Mouse (Mus musculus) granulocyte monocyte progenitor cell, adult 5-6 weeks (primary cell): ENCODE results near the gene Slc25a39. TPM values are rescaled to one million over a fixed set of nuclear protein-coding genes. Genes with fewer than 3 reads are reported as not detected.

Source experiments
- ATAC-seq: replicated peaks from 2 replicates; pipeline ENCODE4 v1.8.0; 2016; ENCODE audit warnings: mild to moderate bottlenecking, moderate TSS enrichment, inconsistent platforms; ENCODE audit not compliant: poor library complexity, severe bottlenecking
- total RNA-seq, 2 experiments: library from RNA; stranded (forward) in 1 of 2; stranded (reverse) in 1 of 2; fragments of 200-712, 200-1000 nt in 1 of 2; fragments of >200 nt in 1 of 2; fragmentation: Nextera tagmentation in 1 of 2; gene quantifications; 2 replicates each; pipeline ENCODE4 v1.2.3; 2014 to 2017

Gene Slc25a39
- total RNA-seq, 2 experiments from 2014 or later, result 51.4 to 99.0 TPM

- ATAC-seq, result no peak
These were observed 52.2 kb downstream of the Slc25a39 start for GRCm38 (mm10) chr11:102355501-102355900.

- no peak for ATAC-seq
These were observed 54.7 kb downstream of the Slc25a39 start for GRCm38 (mm10) chr11:102353021-102353431.

Other genes starting within 250 kb of the Slc25a39 start
- gene Lsm12, start 222.7 kb downstream of the Slc25a39 start, total RNA-seq (2014; fragmentation: Nextera tagmentation), result 109 and 123 TPM in 2 replicates
- 67.6 and 77.7 TPM in 2 replicates for gene Lsm12, start 222.7 kb downstream of the Slc25a39 start, total RNA-seq (2017)
- gene G6pc3, start 218.3 kb downstream of the Slc25a39 start, total RNA-seq (2014; fragmentation: Nextera tagmentation), result 144 TPM in 2 replicates
- 61.1 and 61.6 TPM in 2 replicates for gene G6pc3, start 218.3 kb downstream of the Slc25a39 start, total RNA-seq (2017)
- 28.5 and 33.5 TPM in 2 replicates for gene Hdac5, start 177.8 kb downstream of the Slc25a39 start, total RNA-seq (2014; fragmentation: Nextera tagmentation)
- 15.8 and 26.3 TPM in 2 replicates for gene Hdac5, start 177.8 kb downstream of the Slc25a39 start, total RNA-seq (2017)
- 26.7 and 28.6 TPM in 2 replicates for gene BC030867, start 159.1 kb downstream of the Slc25a39 start, total RNA-seq (2014; fragmentation: Nextera tagmentation)
- 5.6 and 8.6 TPM in 2 replicates for gene BC030867, start 159.1 kb downstream of the Slc25a39 start, total RNA-seq (2017)
- gene Asb16, start 139.2 kb downstream of the Slc25a39 start, total RNA-seq (2014; fragmentation: Nextera tagmentation), result 1.1 and 3.4 TPM in 2 replicates
- 0.17 and 0.31 TPM in 2 replicates for gene Asb16, start 139.2 kb downstream of the Slc25a39 start, total RNA-seq (2017)
- 22.7 and 34.6 TPM in 2 replicates for gene Tmub2, start 123.0 kb downstream of the Slc25a39 start, total RNA-seq (2014; fragmentation: Nextera tagmentation)
- 17.2 and 32.6 TPM in 2 replicates for gene Tmub2, start 123.0 kb downstream of the Slc25a39 start, total RNA-seq (2017)
- gene Atxn7l3, start 111.3 kb downstream of the Slc25a39 start, total RNA-seq (2014; fragmentation: Nextera tagmentation), result 20.0 and 28.7 TPM in 2 replicates
- 20.0 and 27.1 TPM in 2 replicates for gene Atxn7l3, start 111.3 kb downstream of the Slc25a39 start, total RNA-seq (2017)
- gene Ubtf, start 88.2 kb downstream of the Slc25a39 start, total RNA-seq (2014; fragmentation: Nextera tagmentation), result 56.3 and 73.8 TPM in 2 replicates
- 148 and 164 TPM in 2 replicates for gene Ubtf, start 88.2 kb downstream of the Slc25a39 start, total RNA-seq (2017)
- not detected in 2 replicates for gene Slc4a1, start 41.7 kb downstream of the Slc25a39 start, total RNA-seq (2014; fragmentation: Nextera tagmentation)
- gene Slc4a1, start 41.7 kb downstream of the Slc25a39 start, total RNA-seq (2017), result under 0.01 and 1.6 TPM in 2 replicates
- not detected in 2 replicates for gene Rundc3a, start 14.5 kb downstream of the Slc25a39 start, total RNA-seq (2014; fragmentation: Nextera tagmentation)
- gene Rundc3a, start 14.5 kb downstream of the Slc25a39 start, total RNA-seq (2017), result not detected in 2 replicates
- gene Grn, start 22.4 kb upstream of the Slc25a39 start, total RNA-seq (2014; fragmentation: Nextera tagmentation), result 110 and 152 TPM in 2 replicates
- 38.6 and 48.3 TPM in 2 replicates for gene Grn, start 22.4 kb upstream of the Slc25a39 start, total RNA-seq (2017)
- not detected in 2 replicates for gene Fam171a2, start 39.7 kb upstream of the Slc25a39 start, total RNA-seq (2014; fragmentation: Nextera tagmentation)
- not detected in 2 replicates for gene Fam171a2, start 39.7 kb upstream of the Slc25a39 start, total RNA-seq (2017)
- 12.4 and 17.1 TPM in 2 replicates for gene Itga2b, start 62.2 kb upstream of the Slc25a39 start, total RNA-seq (2014; fragmentation: Nextera tagmentation)
- gene Itga2b, start 62.2 kb upstream of the Slc25a39 start, total RNA-seq (2017), result 14.4 and 14.7 TPM in 2 replicates
- gene Gpatch8, start 148.4 kb upstream of the Slc25a39 start, total RNA-seq (2014; fragmentation: Nextera tagmentation), result 29.3 and 46.4 TPM in 2 replicates
- gene Gpatch8, start 148.4 kb upstream of the Slc25a39 start, total RNA-seq (2017), result 19.7 and 21.3 TPM in 2 replicates
- gene Gm11627, start 171.5 kb upstream of the Slc25a39 start, total RNA-seq (2014; fragmentation: Nextera tagmentation), result not detected in 2 replicates
- gene Gm11627, start 171.5 kb upstream of the Slc25a39 start, total RNA-seq (2017), result not detected in 2 replicates
- not detected in 2 replicates for gene Fzd2, start 196.4 kb upstream of the Slc25a39 start, total RNA-seq (2014; fragmentation: Nextera tagmentation)
- not detected in 2 replicates for gene Fzd2, start 196.4 kb upstream of the Slc25a39 start, total RNA-seq (2017)